Mouse (Mus musculus): Measurements from ENCODE around the gene Dmrta1.

GRCm38 (mm10) chr4:89678713-89679112 is 523 bp upstream of the Dmrta1 start:
- TF ChIP-seq ZC3H11A (IDR thresholded peaks at IDR 0.05; ENCODE audit: borderline replicate concordance, low read depth, low read length), result no peak
- no peak for TF ChIP-seq HCFC1 (IDR thresholded peaks at IDR 0.05; ENCODE audit: borderline replicate concordance, insufficient read depth, low read length)
